Comparison of ENCODE assay signal across 15 mouse cellular contexts in the genomic region with DNA sequence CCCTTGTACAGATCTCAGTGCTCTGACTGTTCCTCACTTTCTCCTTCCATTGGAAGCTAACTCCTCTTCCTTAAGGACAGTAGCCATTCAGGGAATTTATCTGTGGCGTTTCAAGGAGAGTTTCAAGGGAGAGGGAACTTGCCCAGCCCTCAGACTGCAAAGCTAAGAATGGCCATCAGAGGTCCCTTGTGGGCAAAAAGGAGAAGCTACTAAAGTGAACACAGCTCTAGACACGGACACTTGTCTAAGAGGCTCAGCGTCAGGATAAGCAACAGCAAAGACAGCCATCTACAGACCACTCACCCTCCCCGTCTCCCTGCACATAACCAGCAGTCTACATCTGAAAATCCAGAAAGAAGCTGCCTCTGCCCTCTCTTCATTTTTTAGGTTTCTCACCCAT. TPM values are rescaled to one million over a fixed set of nuclear protein-coding genes. Genes with fewer than 3 reads are reported as not detected.
DNase-seq lines count a peak whose midpoint lies in the region; ATAC-seq and TF ChIP-seq lines count a peak whose summit lies in the region.
"Had no signal": no experiment of that assay in that cellular context is flagged by ENCODE, and none has a peak within 500 bp of the region (broad histone marks: within the 10 kb centered on the region; RNA-seq: fewer than 3 reads in every experiment).

No protein-coding gene starts in this region.

- WGBS in intestine, postnatal 0 days = 42% methylated on average over 4 of the region's 4 CpGs
- WGBS in intestine, embryonic 16.5 days = 35% methylated on average over 4 of the region's 4 CpGs
- 15% methylated on average over 4 of the region's 4 CpGs for WGBS in spleen, adult 2 months
- WGBS in stomach, postnatal 0 days = 49% methylated on average over 4 of the region's 4 CpGs

- peak; percentile 35; the same call in 1 of the 2 replicates for TF ChIP-seq CTCF in intestine, postnatal 0 days (IDR thresholded peaks at IDR 0.05; ENCODE audit: low read depth)
- peak; percentile 3; the same call in 1 of the 2 replicates for TF ChIP-seq CTCF in spleen, adult 2 months (IDR thresholded peaks at IDR 0.05; ENCODE audit: extremely low read depth, insufficient read depth, insufficient read length, insufficient replicate concordance)
- TF ChIP-seq CTCF in brain, embryonic 14.5 days (IDR thresholded peaks at IDR 0.05; ENCODE audit: borderline replicate concordance, extremely low read depth, insufficient read depth, insufficient read length) = no peak; the same call in 1 of the 2 replicates
- peak; percentile 45 for TF ChIP-seq CTCF in stomach, postnatal 0 days (IDR thresholded peaks at IDR 0.05; ENCODE audit: low read depth)

- DNase-seq in spleen, adult 2 months (ENCODE audit: low read depth in 1 of 2, low spot score in 2 of 2) = no peak
- no peak for DNase-seq in spleen, postnatal 10 days (ENCODE audit: low spot score in 2 of 2)
- peak; percentile 6 for DNase-seq in brain, embryonic 14.5 days (ENCODE audit: low read depth)
- DNase-seq in stomach, postnatal 0 days (ENCODE audit: low spot score) = no peak
- DNase-seq in right cerebral cortex, postnatal 14 days = no peak
- no peak for DNase-seq in T-cell, adult 2 months (ENCODE audit: low spot score)
- DNase-seq: cerebellum, postnatal 36 days; forebrain, postnatal 0 days; heart, adult 11 months; heart, postnatal 14 days; right cerebral cortex, postnatal 4 days had no signal

- no peak overlapping the region for H3K9ac ChIP-seq in intestine, postnatal 0 days (ENCODE audit: low read depth, low read length)
- H3K9ac ChIP-seq in intestine, embryonic 16.5 days (ENCODE audit: low read depth, low read length) = no peak overlapping the region
- H3K9ac ChIP-seq in stomach, postnatal 0 days (ENCODE audit: low read length) = no peak overlapping the region
- H3K9ac ChIP-seq: forebrain, postnatal 0 days; midbrain, embryonic 15.5 days had no signal

- no peaks in the 10 kb centered on the region for H3K36me3 ChIP-seq in intestine, postnatal 0 days (ENCODE audit: control insufficient read depth, insufficient read depth)
- H3K36me3 ChIP-seq in intestine, embryonic 16.5 days (ENCODE audit: control insufficient read depth, insufficient read depth, low read length) = no peaks in the 10 kb centered on the region
- H3K36me3 ChIP-seq in spleen, adult 2 months (ENCODE audit: control insufficient read depth, insufficient read depth, low read length) = no peaks in the 10 kb centered on the region
- no peaks in the 10 kb centered on the region for H3K36me3 ChIP-seq in stomach, postnatal 0 days (ENCODE audit: control insufficient read depth, insufficient read depth, low read length)
- H3K36me3 ChIP-seq: midbrain, embryonic 15.5 days had no signal

- H3K4me1 ChIP-seq in intestine, postnatal 0 days (replicated peaks; ENCODE audit: control insufficient read depth, insufficient read depth, low read length) = no peaks in the 10 kb centered on the region
- H3K4me1 ChIP-seq in intestine, embryonic 16.5 days (ENCODE audit: control insufficient read depth, insufficient read depth, low read length) = no peaks in the 10 kb centered on the region
- H3K4me1 ChIP-seq in spleen, adult 2 months (ENCODE audit: control insufficient read depth, insufficient read depth, insufficient read length) = no peaks in the 10 kb centered on the region; the same call in 1 of the 2 replicates
- no peaks in the 10 kb centered on the region for H3K4me1 ChIP-seq in stomach, postnatal 0 days (replicated peaks; ENCODE audit: control insufficient read depth, insufficient read depth)
- H3K4me1 ChIP-seq: midbrain, embryonic 15.5 days had no signal

- H3K27ac ChIP-seq in intestine, postnatal 0 days (ENCODE audit: low read depth, low read length) = no peak overlapping the region
- no peak overlapping the region for H3K27ac ChIP-seq in intestine, embryonic 16.5 days (ENCODE audit: low read length)
- H3K27ac ChIP-seq in spleen, adult 2 months (ENCODE audit: insufficient read depth, low read length) = no peak overlapping the region
- H3K27ac ChIP-seq in stomach, postnatal 0 days (replicated peaks) = no peak overlapping the region
- H3K27ac ChIP-seq: midbrain, embryonic 15.5 days had no signal

- no peaks in the 10 kb centered on the region for H3K27me3 ChIP-seq in intestine, postnatal 0 days (replicated peaks; ENCODE audit: control insufficient read depth, insufficient read depth, low read length)
- no peaks in the 10 kb centered on the region for H3K27me3 ChIP-seq in intestine, embryonic 16.5 days (replicated peaks; ENCODE audit: control insufficient read depth, insufficient read depth, low read length)
- no peaks in the 10 kb centered on the region for H3K27me3 ChIP-seq in spleen, adult 2 months (ENCODE audit: control insufficient read depth, insufficient read depth, low read length)
- no peaks in the 10 kb centered on the region for H3K27me3 ChIP-seq in stomach, postnatal 0 days (ENCODE audit: control insufficient read depth, insufficient read depth, low read length)
- H3K27me3 ChIP-seq: midbrain, embryonic 15.5 days had no signal

- TF ChIP-seq POLR2A in spleen, adult 2 months (IDR thresholded peaks at IDR 0.05; ENCODE audit: low read depth, low read length) = no peak
- TF ChIP-seq POLR2A in brain, embryonic 14.5 days (IDR thresholded peaks at IDR 0.05; ENCODE audit: borderline replicate concordance, extremely low read depth, insufficient read depth, insufficient read length, poor library complexity, severe bottlenecking) = no peak

- H3K4me2 ChIP-seq in intestine, postnatal 0 days (replicated peaks; ENCODE audit: low read depth) = no peak overlapping the region
- H3K4me2 ChIP-seq in intestine, embryonic 16.5 days (ENCODE audit: low read depth, low read length) = no peak overlapping the region
- H3K4me2 ChIP-seq in stomach, postnatal 0 days (replicated peaks; ENCODE audit: low read depth) = no peak overlapping the region
- H3K4me2 ChIP-seq: midbrain, embryonic 15.5 days had no signal

- H3K9me3 ChIP-seq in intestine, postnatal 0 days (ENCODE audit: control insufficient read depth) = no peaks in the 10 kb centered on the region
- H3K9me3 ChIP-seq in intestine, embryonic 16.5 days (ENCODE audit: control insufficient read depth, low read length) = no peaks in the 10 kb centered on the region
- H3K9me3 ChIP-seq in stomach, postnatal 0 days (ENCODE audit: control insufficient read depth, low read length) = no peaks in the 10 kb centered on the region
- H3K9me3 ChIP-seq: midbrain, embryonic 15.5 days had no signal

- TF ChIP-seq EP300 in stomach, postnatal 0 days (optimal IDR thresholded peaks at IDR 0.05) = no peak

- H3K4me3 ChIP-seq in intestine, postnatal 0 days (ENCODE audit: low read depth, low read length) = no peak overlapping the region
- no peak overlapping the region for H3K4me3 ChIP-seq in intestine, embryonic 16.5 days (ENCODE audit: low read length)
- no peak overlapping the region for H3K4me3 ChIP-seq in spleen, adult 2 months (ENCODE audit: extremely low read depth, insufficient read depth, insufficient read length)
- no peak overlapping the region for H3K4me3 ChIP-seq in stomach, postnatal 0 days (ENCODE audit: low read depth, low read length)
- H3K4me3 ChIP-seq: midbrain, embryonic 15.5 days had no signal

- no peak for ATAC-seq in intestine, postnatal 0 days
- ATAC-seq in intestine, embryonic 16.5 days = no peak
- ATAC-seq in stomach, postnatal 0 days (ENCODE audit: low FRiP score, low TSS enrichment) = no peak
- ATAC-seq: forebrain, postnatal 0 days; midbrain, embryonic 15.5 days had no signal

RNA-seq across cellular contexts. Expression of gene Tshb, which starts 4.9 kb away (rescaled TPM):
- 0.08 and 0.16 TPM in 2 replicates for polyA plus RNA-seq in intestine, postnatal 0 days (2015; fragmentation: Nextera tagmentation; extraction: Ambion mirVana)
- 0.10 TPM in 1 of 2 replicates, not detected in the other for polyA plus RNA-seq in intestine, embryonic 16.5 days (2015; fragmentation: Nextera tagmentation; extraction: Ambion mirVana)
- not detected in 2 replicates for polyA plus RNA-seq in spleen, adult 2 months (2012; rRNA removed)
- not detected in 2 replicates for polyA plus RNA-seq in brain, embryonic 14.5 days (2012; rRNA removed)
- polyA plus RNA-seq in stomach, postnatal 0 days (2015; fragmentation: Nextera tagmentation; extraction: Ambion mirVana) = 0.15 and 0.30 TPM in 2 replicates
- polyA plus RNA-seq: liver, embryonic 16.5 days had no signal

RNA-seq across cellular contexts. Expression of gene Tspan2, which starts 53.0 kb away (rescaled TPM):
- 12.0 and 12.6 TPM in 2 replicates for polyA plus RNA-seq in intestine, postnatal 0 days (2015; fragmentation: Nextera tagmentation; extraction: Ambion mirVana)
- polyA plus RNA-seq in intestine, embryonic 16.5 days (2015; fragmentation: Nextera tagmentation; extraction: Ambion mirVana) = 15.0 and 15.2 TPM in 2 replicates
- 1.5 TPM in 2 replicates for polyA plus RNA-seq in spleen, adult 2 months (2012; rRNA removed)
- 6.4 and 8.1 TPM in 2 replicates for polyA plus RNA-seq in brain, embryonic 14.5 days (2012; rRNA removed)
- polyA plus RNA-seq in stomach, postnatal 0 days (2015; fragmentation: Nextera tagmentation; extraction: Ambion mirVana) = 20.7 and 21.3 TPM in 2 replicates
